Mouse (Mus musculus) testis, adult 2 months (tissue): ENCODE measurements at regions not wholly inside any gene's neighbourhood (a gene's known extent, or its start where the extent isn't known, plus 50 kb on each side); places are given as distances from the start of the nearest gene placed in this dataset.

Source experiments
- CTCF ChIP-seq: fragments of 200-500 bp; IDR thresholded peaks from 2 replicates; pipeline ENCODE4 v1.5.1; 2012; ENCODE audit warnings: low read depth, mild to moderate bottlenecking, inconsistent platforms, low read length, moderate library complexity; ENCODE audit not compliant: control insufficient read depth, insufficient read depth, insufficient replicate concordance
- POLR2A ChIP-seq: fragments of 200-500 bp; IDR thresholded peaks from 2 replicates; pipeline ENCODE4 v1.6.1; 2012; ENCODE audit warnings: low read depth, mild to moderate bottlenecking, inconsistent platforms, low read length, moderate library complexity; ENCODE audit not compliant: control insufficient read depth

- TF ChIP-seq CTCF, result no peak
- no peak for TF ChIP-seq POLR2A
Observed at GRCm38 (mm10) chr6:99804905-99805245, 78.7 kb upstream of the Prok2 start.
